Mouse (Mus musculus): ENCODE data around the gene Fahd1. TPM values are rescaled to one million over a fixed set of nuclear protein-coding genes. Genes with fewer than 3 reads are reported as not detected.
A peak's percentile ranks its signal among the peaks of the same experiment; 100 is the strongest.

The Fahd1 gene
- total RNA-seq, 2 experiments from 2014 or later: 15.6 to 16.2 TPM

DNA sequence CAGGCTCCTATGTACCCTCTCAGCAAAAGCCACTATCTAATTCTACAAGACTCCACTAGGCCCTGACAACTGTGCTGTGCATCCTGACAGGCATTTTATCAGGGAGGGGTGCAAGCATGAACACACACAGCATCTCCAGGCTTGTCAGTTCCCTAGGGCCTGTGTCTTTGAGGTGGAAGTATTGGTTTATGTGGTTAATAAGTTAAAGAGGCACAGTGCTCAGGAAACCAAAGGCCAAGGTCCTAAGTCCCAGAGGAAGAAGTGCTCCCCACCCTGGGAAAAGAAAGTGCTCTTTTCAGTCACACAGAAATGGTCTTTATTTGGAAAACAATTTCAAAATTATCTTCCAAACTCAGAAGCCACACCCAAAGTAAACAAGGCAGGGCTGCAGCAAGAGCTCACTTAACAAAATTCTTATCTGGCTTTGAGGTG lies 1.5 kb downstream of the Fahd1 start:
- DNase-seq (ENCODE audit: low spot score in 2 of 2): no peak

DNA sequence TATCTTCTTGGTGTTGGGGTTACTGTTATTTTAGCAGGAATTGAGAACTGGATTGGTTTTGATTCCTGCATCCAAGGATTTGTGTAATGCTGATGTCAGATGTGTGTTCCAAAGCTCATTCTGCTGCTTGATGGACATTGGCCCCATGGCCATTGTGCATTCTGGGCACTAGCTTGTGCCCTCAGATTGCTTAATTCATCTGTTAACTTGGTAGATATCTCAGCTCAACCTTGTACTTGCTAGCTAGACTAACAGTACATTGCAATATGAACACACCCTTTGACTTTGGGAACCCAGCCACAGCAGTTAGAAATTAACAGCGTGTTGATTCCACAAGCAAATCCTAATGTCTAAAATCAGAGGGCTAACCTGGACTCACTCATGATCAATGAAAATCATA lies 2.8 kb downstream of the Fahd1 start:
- DNase-seq (ENCODE audit: low spot score in 2 of 2): no peak

DNA sequence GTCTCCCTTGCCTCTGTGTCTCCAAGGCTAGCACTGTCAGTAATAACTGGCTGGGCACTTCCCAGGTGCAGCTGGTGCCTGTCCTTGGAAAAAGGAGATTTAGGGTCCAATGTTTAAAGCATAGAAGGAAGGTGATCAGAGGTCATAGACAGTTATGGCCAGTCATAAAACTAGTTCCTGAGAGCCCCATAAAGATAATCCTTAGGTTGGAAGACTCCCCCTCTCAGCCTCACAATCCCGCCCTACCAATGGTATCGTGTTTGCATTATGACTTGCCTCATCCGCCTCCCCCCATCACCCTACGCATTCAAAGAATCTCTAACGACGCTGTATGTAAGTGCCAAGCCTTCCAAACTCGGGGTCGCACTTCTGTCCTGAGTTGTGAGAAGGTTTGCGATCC lies 5.6 kb downstream of the Fahd1 start:
- no peak for DNase-seq (ENCODE audit: low spot score in 2 of 2)

DNA sequence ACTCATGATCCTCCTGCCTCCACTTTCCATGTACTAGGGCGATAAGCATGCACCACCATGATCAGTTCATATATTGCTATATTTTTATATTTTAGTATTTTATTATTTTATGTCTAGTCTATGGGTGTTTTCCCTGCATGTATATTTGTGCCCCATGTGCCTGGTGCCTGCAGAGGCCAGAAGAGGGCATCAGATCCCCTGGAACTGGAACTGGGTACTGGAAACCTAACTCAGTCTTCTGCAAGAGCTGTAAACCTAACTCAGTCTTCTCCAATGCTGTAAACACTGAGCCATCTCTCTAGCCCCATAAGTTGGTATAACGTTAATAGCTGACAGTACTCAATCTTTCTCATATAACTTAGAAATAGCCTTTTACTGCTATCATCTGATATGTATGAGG lies 7.5 kb downstream of the Fahd1 start:
- DNase-seq (ENCODE audit: low spot score in 2 of 2): no peak

DNA sequence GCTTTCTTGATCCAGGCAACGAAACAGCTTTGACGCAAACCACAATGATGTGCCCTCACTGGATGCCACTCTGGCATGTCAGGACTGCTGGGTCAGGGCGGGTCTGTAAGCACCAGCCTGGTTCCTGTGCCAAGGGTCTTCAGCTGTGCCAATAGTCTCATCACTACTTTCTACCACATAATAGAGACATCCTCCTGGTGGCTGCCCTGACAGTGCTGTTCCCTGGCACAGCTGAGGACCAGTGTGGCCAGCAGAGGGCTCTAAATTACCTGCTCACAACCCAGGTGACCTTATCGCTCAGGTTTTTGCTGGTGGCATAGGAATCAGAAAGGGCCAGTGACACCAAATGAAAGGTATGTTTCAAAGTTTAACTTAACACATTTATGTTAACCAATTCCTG lies 9.0 kb downstream of the Fahd1 start:
- no peak for DNase-seq (ENCODE audit: low spot score in 2 of 2)

DNA sequence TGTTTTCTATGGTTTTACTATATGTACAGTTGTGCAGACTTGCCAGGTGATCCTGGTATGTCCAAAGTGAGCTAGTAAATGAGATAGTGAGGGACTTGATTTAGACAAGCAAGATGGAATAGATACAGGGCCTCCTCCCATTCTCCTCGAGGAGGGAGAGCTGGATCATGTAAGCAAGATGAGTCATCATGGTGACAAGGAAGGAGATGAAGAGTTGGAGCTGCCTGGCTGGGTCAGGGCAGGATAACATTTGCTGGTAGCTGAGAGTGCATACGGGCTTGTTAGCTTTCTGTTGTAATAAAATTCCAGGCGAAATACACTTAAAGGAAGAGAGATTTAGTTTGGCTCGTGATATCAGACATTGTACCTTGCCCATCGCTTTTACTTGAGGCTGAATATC lies 9.8 kb downstream of the Fahd1 start:
- no peak for DNase-seq (ENCODE audit: low spot score in 2 of 2)

DNA sequence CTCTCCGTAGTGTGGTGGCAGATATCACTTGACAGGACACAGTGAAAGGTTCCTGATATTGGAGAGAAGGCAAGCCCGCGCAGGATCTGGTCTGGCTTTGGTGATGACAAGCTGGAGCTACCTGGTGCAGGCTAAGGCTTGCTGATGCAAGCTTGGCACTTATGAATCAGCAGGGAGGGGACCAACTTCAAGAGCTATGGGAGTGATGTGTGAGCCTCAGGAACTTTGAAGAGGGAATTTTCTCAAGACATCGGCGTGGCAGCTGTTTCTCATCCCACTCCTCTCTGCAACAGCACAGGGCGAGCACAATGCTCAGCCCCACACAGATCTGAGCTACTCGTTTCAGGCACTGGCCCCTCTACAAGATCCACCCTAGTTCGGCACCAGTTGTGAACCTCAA lies 10.3 kb downstream of the Fahd1 start, which contains the start of gene Hagh:
TSS of gene Hagh (plus strand) at position 302 of the 400 bp plus-strand sequence.
- DNase-seq (ENCODE audit: low spot score in 2 of 2): no peak

DNA sequence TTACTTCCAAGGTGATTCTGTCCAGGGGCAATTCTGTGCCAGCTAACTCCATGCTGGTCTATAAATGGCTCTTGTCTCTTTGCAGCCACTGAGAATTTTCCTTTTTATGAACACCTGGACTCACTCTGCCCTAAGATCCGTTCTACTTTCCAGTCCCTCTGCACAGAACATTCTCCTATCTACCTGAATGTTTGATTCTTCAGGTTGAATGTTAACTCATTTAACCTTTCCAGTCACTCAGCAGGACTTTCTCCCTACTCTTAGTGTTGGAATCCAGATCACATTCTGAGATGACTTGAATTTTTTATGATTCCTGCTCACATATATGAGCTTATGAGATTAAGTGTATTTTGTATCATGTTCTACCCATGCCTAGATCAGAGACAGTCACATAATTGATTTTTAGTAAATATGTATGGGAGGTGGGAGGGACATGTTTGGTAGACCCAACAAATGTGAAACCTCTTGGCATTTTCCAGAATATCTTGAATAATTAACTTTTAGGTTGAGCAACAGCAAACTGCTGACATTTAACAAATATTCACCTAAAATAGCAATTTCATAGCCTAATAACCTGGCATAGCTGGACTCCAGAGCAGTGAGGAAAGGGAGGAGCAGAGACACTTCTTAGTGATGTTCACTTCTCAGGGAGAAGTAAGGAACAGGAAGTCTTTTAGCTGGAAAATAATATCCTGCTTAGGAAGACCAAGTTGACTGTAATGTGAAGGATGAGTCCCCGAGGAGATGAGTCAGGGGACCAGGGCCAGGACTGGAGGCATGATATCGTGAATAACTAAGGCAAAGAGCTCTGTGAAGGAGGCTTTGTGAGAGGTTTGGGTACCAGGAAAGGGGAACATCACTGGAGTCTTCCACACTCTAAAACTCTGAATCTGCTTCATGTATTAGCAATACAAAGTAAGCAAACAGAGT lies 28.5 kb downstream of the Fahd1 start:
- DNase-seq (ENCODE audit: low spot score in 2 of 2): no peak

DNA sequence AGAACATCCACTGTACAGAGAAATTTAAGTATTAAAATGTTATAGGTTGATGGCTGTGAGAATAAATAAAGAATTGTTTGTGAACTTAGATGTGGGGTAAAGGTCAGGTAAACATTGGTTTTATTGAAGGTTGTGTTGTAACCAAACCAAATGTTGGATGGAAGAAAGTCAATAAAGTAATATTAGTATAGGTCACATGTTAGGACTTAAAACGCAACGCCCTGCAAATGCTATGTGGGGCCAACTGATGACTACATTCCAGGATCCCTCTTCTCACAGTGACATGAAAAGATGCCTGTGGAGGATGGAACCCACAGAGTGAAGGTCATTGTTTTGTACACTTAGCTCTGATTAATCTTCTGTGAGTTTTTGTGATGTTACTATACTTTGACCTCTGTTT lies 30.7 kb downstream of the Fahd1 start:
- no peak for DNase-seq (ENCODE audit: low spot score in 2 of 2)

DNA sequence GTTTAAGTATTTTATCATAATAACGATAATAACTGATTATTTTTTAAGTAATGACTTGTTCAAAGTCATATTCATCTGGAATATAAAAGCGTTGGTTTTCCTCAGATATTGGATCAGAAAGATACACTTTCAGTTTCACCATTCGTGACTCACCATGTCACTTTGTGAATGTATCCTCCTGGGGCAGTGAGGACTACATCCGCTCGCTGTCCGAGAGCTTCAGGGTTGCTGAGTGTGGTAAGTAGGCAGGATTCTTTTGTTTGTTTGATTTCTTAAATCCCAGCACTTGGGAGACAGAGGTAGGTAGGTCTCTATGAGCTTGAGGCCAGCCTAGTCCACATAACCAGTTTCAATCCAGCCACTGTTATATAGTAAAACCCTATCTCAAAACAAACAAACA lies 32.0 kb downstream of the Fahd1 start:
- no peak for DNase-seq (ENCODE audit: low spot score in 2 of 2)

DNA sequence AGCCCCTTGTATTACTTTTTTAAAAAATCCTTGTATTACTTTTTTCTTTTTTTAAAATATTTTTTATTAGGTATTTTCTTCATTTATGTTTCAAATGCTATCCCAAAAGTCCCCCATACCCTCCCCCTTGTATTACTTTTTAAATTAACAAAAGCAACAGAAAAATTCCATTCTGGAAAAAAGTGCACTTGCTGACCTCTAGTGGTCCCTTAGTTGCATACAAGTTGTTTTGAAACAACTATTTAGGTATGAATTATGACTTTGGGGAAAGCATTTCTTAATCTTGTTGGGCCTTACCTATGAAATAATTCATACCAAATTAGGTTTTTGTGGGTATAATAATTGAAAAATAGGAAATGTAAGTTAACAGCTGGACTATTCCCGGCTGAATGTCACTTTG lies 32.7 kb downstream of the Fahd1 start:
- no peak for DNase-seq (ENCODE audit: low spot score in 2 of 2)

DNA sequence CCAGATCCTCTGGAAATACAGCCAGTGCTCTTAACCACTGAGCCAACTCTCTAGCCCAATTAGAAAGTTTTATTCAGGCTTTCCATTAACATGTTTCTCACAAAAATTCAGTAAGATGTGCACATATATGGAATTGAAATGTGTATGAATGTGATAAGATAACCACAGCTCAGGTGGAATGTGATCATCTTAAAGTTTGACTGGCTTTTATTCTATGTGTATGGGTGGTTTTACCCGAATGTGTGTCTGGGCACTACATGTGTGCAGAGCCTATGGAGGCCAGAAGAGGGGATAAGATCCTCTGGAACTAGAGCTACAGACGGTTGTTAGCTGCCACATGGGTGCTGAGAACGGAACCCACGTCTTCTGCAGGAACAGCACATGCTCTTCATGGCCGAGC lies 34.9 kb downstream of the Fahd1 start:
- no peak for DNase-seq (ENCODE audit: low spot score in 2 of 2)

DNA sequence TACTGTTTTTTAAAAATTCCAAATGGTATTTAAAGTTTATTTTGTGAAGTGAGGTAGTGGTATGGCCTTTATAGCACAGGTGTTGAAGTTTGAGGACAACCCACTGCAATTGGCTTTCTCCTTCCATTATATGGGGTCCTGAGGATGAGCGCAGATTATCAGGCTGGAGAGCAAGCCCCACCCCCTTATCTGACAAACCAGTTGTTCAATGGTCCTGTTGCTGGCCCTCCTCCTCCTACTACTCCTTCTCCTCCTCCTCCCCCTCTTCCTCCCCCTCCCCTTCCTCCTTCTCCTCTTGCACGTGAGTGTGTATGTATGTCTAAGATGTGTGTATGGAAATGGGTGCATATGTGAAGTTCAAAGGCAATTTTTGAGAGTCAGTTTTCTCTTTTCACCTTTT lies 37.9 kb downstream of the Fahd1 start:
- no peak for DNase-seq (ENCODE audit: low spot score in 2 of 2)

DNA sequence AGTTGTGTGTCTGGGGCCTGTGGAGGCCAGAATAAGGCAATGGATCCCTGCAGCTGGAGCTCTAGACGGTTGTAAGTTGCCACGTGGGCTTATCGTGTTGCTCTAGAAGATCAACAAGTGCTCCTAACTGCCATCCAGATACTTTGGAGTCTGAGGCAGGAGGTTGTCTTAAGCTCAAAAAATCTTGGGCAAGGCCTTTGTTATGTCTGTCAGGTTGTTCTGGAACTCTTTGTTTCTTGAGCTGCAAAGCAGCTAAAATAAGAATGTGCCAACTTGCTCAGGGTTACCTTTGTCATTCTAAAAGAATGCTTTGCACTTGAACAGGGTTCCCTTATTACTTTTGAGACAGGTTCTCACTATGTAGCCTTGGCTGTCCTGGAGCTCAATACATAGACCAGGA lies 39.0 kb downstream of the Fahd1 start:
- DNase-seq (ENCODE audit: low spot score in 2 of 2): no peak

DNA sequence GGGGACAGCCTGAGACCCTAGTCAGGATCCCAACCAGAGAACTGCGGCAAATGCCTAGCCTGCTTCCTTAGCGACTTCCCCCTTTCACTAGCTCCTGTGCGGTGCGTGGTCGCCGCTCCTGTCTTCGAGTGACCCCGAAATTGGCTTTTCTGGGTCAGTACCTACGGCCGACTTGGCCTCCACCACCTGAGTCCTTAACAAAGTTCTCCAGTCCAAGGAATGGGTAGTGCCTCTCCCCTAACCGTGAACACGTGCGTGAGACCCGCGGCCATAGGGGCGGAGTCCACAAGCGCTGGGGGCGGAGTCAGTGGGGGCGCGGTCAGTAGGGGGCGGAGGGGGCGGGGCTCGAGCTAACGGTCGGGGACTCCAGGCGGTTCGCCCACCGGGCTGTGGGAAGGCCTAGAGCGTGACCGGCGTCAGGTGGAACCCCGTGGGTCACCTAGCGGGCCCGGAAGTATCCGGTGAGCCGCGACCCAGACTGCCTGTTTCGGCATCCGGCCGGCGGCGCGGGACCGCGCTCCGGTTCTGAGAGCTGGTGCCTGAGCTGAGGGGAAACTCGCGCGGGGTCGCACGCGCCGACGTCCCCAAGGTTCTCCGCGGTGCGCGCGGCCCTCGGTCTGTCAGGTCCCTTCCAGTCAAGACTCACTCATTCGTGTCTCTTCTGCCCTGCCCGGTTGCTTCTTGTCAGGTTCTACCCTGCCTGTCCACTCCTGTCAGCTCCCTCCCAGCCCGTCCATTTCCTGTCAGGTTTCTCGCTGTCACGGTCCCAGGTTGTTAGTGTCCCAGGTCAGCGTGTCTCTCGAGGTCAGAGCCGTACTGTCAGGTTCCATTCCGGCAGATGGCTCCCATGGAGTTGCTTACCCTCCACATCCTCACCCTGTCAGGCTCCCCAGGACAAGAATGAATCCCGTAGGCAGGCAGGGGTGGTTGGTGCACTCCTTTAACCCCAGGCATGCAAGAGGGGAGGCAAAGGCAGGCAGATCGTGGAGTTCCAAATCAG lies 45.9 kb downstream of the Fahd1 start, which contains the start of gene Meiob:
TSS of gene Meiob (plus strand) at position 338 of the 1,000 bp plus-strand sequence.
- DNase-seq (ENCODE audit: low spot score in 2 of 2): peak; percentile 46 to 52

DNA sequence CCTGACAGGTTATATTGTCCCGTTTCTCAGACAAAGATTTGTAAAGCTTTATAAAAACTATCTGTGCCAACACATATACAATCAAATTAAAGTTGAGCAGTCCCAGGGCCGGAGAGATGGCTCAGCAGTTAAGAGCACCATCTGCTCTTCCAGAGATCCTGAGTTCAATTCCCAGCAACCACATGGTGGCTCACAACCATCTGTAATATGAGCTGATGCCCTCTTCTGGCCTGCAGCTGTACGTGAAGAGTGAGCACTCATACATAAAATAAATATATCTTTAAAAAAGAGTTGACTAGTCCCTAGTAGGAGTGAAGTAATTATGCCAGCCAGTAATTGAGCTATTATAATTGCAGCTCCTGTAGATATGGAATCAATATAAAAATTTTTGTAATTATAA lies 49.6 kb downstream of the Fahd1 start:
- no peak for DNase-seq (ENCODE audit: low spot score in 2 of 2)

DNA sequence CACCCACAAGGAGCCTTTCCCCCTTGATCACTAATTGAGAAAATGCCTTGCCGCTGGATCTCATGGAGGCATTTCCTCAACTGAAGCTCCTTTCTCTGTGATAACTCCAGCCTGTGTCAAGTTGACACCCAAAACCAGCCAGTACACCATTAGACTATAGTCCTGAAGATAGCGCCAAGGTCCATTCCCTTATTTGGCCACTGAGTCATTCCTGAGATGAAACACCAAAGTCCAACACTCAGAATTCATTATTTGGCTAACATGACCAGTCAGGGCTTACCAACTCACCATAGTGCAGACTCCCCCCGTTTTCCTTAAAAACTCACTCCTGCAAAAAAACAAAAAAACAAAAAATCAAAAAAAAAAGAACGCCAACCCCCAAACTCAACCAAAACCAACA lies 50.7 kb downstream of the Fahd1 start:
- DNase-seq (ENCODE audit: low spot score in 2 of 2): no peak

Other genes starting within 250 kb of the Fahd1 start
- gene Tsc2, start 217.7 kb downstream of the Fahd1 start, total RNA-seq (2021): 100 to 1,000 TPM; 171 to 176 TPM
- 1 to 10 TPM; 4.9 to 7.8 TPM for gene Nthl1, start 217.7 kb downstream of the Fahd1 start, total RNA-seq (2021)
- 10 to 100 TPM; 48.5 to 49.4 TPM for gene Slc9a3r2, start 200.0 kb downstream of the Fahd1 start, total RNA-seq (2021)
- gene Npw, start 191.9 kb downstream of the Fahd1 start, total RNA-seq (2021): 1 to 10 TPM; 1.3 to 1.6 TPM
- gene Zfp598, start 180.7 kb downstream of the Fahd1 start, total RNA-seq (2021): 10 to 100 TPM; 40.1 to 43.6 TPM
- 100 to 1,000 TPM; 211 to 212 TPM for gene Syngr3, start 160.4 kb downstream of the Fahd1 start, total RNA-seq (2021)
- gene Gfer, start 154.2 kb downstream of the Fahd1 start, total RNA-seq (2021): 10 to 100 TPM; 19.3 to 22.4 TPM
- gene Noxo1, start 154.1 kb downstream of the Fahd1 start, total RNA-seq (2021): 1 to 10 TPM; 4.8 to 5.0 TPM
- gene Tbl3, start 142.7 kb downstream of the Fahd1 start, total RNA-seq (2021): 10 to 100 TPM; 28.5 to 34.3 TPM
- not detected for gene Rnf151, start 132.3 kb downstream of the Fahd1 start, total RNA-seq (2021)
- 100 to 1,000 TPM; 563 to 651 TPM for gene Rps2, start 132.2 kb downstream of the Fahd1 start, total RNA-seq (2021)
- 100 to 1,000 TPM; 180 to 197 TPM for gene Ndufb10, start 125.9 kb downstream of the Fahd1 start, total RNA-seq (2021)
- under 1 TPM; 0.53 to 0.62 TPM for gene Rpl3l, start 122.5 kb downstream of the Fahd1 start, total RNA-seq (2021)
- gene Msrb1, start 113.7 kb downstream of the Fahd1 start, total RNA-seq (2021): 10 to 100 TPM; 46.7 to 47.5 TPM
- under 1 TPM in 1 of 2 experiments, not detected in 1; 0.40 TPM for gene Hs3st6, start 97.4 kb downstream of the Fahd1 start, total RNA-seq (2021)
- not detected for gene Meiob, start 46.1 kb downstream of the Fahd1 start, total RNA-seq (2021)
- gene Hagh, start 10.2 kb downstream of the Fahd1 start, total RNA-seq (2021): 10 to 100 TPM; 81.5 to 87.7 TPM
- not detected for gene Igfals, start 15.6 kb upstream of the Fahd1 start, total RNA-seq (2021)
- gene Nubp2, start 36.0 kb upstream of the Fahd1 start, total RNA-seq (2021): 10 to 100 TPM; 40.4 to 40.5 TPM
- 10 to 100 TPM; 36.4 to 36.9 TPM for gene Spsb3, start 36.3 kb upstream of the Fahd1 start, total RNA-seq (2021)
- gene Eme2, start 44.7 kb upstream of the Fahd1 start, total RNA-seq (2021): 10 to 100 TPM; 61.6 to 62.1 TPM
- gene Mrps34, start 44.8 kb upstream of the Fahd1 start, total RNA-seq (2021): 10 to 100 TPM; 74.1 to 77.8 TPM
- 10 to 100 TPM; 40.8 to 44.2 TPM for gene Nme3, start 46.1 kb upstream of the Fahd1 start, total RNA-seq (2021)
- gene Mapk8ip3, start 86.6 kb upstream of the Fahd1 start, total RNA-seq (2021): 100 to 1,000 TPM; 276 to 287 TPM
- 10 to 100 TPM; 13.0 to 14.1 TPM for gene Jpt2, start 110.3 kb upstream of the Fahd1 start, total RNA-seq (2021)
- 10 to 100 TPM; 27.2 to 28.9 TPM for gene Cramp1l, start 165.4 kb upstream of the Fahd1 start, total RNA-seq (2021)
- gene Ift140, start 165.7 kb upstream of the Fahd1 start, total RNA-seq (2021): 10 to 100 TPM; 25.6 to 30.1 TPM
- 1 to 10 TPM; 7.4 to 7.9 TPM for gene Tmem204, start 233.2 kb upstream of the Fahd1 start, total RNA-seq (2021)

Data from layer of hippocampus, postnatal 10 days (tissue).